Mouse (Mus musculus) brain, embryonic 14.5 days (tissue): Measurements from ENCODE around the gene Ttc23.

Experiments used
- CTCF ChIP-seq: fragments of 200-500 bp; IDR thresholded peaks from 2 replicates; pipeline ENCODE4 v1.5.1; 2012; ENCODE audit warnings: inconsistent platforms, mild to moderate bottlenecking, moderate library complexity, borderline replicate concordance; ENCODE audit not compliant: insufficient read depth, insufficient read length; ENCODE audit errors: extremely low read depth
- POLR2A ChIP-seq: fragments of 200-500 bp; IDR thresholded peaks from 2 replicates; pipeline ENCODE4 v1.6.1; 2012; ENCODE audit warnings: mild to moderate bottlenecking, inconsistent platforms, borderline replicate concordance; ENCODE audit not compliant: poor library complexity, insufficient read depth, insufficient read length, severe bottlenecking; ENCODE audit errors: extremely low read depth

- no peak for TF ChIP-seq CTCF
- TF ChIP-seq POLR2A, result no peak
Measured at GRCm38 (mm10) chr7:67755366-67755765, 108.2 kb downstream of the Ttc23 start.
